Mouse (Mus musculus) megakaryocyte, embryonic 14.5 days (primary cell): ENCODE results near the gene Rnf224.

ENCODE experiments used
- FLI1 ChIP-seq: IDR thresholded peaks from 2 replicates; pipeline ENCODE4 v1.6.1; 2012; ENCODE audit warnings: low read length, inconsistent platforms, mixed read lengths
- GATA1 ChIP-seq: IDR thresholded peaks from 3 replicates; pipeline ENCODE4 v1.6.1; 2012; ENCODE audit warnings: mixed read lengths, low read length, inconsistent platforms, borderline replicate concordance

DNA sequence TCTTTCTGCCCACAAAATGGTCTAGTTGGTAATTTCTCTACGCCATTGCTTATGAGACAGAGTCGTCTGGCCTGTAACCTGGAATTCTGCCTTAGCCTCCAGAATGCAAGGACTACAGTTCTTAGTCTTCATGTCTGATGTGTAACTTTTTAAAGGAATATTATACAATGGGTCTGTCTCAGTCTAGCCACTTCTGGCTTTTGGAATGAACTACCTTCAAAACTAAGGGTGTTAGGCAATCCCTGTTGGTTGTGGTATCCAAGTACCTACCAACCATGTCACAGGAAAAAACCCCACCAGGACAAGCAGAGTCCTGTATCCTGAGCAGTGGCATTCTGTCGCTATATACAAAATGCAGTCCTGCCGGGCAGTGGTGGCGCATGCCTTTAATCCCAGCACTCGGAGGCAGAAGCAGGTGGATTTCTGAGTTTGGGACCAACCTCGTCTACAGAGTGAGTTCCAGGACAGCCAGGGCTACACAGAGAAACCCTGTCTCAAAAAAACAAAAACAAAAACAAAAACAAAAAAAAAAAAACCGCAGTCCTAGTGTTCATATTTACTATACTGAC, 10.7 kb downstream of the Rnf224 start:
- TF ChIP-seq GATA1 (no peak), FLI1 (no peak)
